Mouse (Mus musculus) lung, adult 2 months (tissue): ENCODE data around the gene Tspan4. TPM values are rescaled to one million over a fixed set of nuclear protein-coding genes. Genes with fewer than 3 reads are reported as not detected.
"Not testable (repeated sequence)": the region's sequence is repeated elsewhere in the genome, so short reads cannot be mapped to it uniquely, and the experiment has no call there.

Experiments
- DNase-seq: peaks from one replicate; pipeline ENCODE4 v3.0.0; 2022
- H3K4me1 ChIP-seq: fragments of 200-500 bp; 2 replicates; pipeline ENCODE4 v1.6.1; 2011; ENCODE audit warnings: low read length; ENCODE audit not compliant: control insufficient read depth, insufficient read depth
- H3K4me3 ChIP-seq: fragments of 200-500 bp; replicated peaks from 2 replicates; pipeline ENCODE3; 2011; ENCODE audit warnings: low read depth, mild to moderate bottlenecking, control low read depth, low read length; ENCODE audit errors: extremely low read depth
- CTCF ChIP-seq: fragments of 200-500 bp; IDR thresholded peaks from 2 replicates; pipeline ENCODE4 v1.5.1; 2011; ENCODE audit warnings: mild to moderate bottlenecking, low read length, control low read depth; ENCODE audit not compliant: insufficient read depth
- POLR2A ChIP-seq: fragments of 200-500 bp; IDR thresholded peaks from 2 replicates; pipeline ENCODE4 v1.6.1; 2011; ENCODE audit warnings: low read depth, mild to moderate bottlenecking, control low read depth, low read length, borderline replicate concordance; ENCODE audit errors: extremely low read depth
- WGBS: fragments of 180-500 bp; shearing (Covaris S2); methylation state at CpG from one replicate; pipeline ENCODE4 v1.1.7; 2018; 5-methylcytosine and 5-hydroxymethylcytosine counted together
- polyA plus RNA-seq: library from polyadenylated mRNA; depleted of rRNA; stranded (reverse); fragments of >200 nt; gene quantifications from 2 replicates; pipeline ENCODE4 v1.2.3, GENCODE M21; 2012

Gene Tspan4
- polyA plus RNA-seq, 1 experiment = 91.1 TPM

DNA sequence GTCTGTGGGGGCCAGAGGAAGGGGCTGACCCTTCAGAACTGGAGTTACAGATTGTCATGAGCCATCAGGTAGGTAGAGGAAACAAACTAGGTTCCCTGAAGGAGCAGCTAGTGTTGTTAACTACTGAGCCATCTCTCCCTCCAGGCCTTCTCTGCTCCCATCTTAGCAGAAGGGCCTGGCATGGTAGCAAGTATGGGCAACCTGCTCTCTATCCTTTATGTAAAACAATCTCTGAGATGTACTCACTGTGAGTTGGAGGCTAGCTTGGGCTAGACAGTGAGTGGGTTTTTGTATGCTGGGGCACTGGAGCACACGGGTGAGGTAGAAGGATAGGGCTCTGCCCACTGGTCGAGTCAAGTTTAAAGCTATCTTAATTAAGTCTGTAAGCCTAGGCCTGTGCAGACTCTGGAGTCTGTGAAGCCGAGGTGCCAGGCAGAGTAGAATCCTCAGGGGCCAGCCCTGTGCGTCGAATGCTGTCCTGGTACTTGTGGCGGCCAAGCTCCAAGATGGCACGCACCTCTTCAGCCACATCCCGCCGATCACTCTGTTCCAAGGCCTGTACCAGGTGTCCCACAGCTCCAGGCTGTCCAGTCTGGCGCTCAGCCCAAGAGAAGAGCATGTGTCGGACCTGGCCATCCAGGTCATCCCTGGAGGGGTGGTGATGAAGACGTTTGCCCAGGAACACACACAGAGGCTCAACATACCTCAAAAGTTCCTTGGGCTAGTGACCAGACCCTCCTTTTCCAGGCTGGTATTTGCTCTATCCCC, 36.7 kb upstream of the Tspan4 start:
- Histone ChIP-seq H3K4me3 (no peak overlapping the region), H3K4me1 (peaks cover 15% of the 10 kb centered on the region)
- no peak for TF ChIP-seq POLR2A
- TF ChIP-seq CTCF = no peak
- WGBS = 93% methylated on average over 12 of the region's 12 CpGs
- no peak for DNase-seq

DNA sequence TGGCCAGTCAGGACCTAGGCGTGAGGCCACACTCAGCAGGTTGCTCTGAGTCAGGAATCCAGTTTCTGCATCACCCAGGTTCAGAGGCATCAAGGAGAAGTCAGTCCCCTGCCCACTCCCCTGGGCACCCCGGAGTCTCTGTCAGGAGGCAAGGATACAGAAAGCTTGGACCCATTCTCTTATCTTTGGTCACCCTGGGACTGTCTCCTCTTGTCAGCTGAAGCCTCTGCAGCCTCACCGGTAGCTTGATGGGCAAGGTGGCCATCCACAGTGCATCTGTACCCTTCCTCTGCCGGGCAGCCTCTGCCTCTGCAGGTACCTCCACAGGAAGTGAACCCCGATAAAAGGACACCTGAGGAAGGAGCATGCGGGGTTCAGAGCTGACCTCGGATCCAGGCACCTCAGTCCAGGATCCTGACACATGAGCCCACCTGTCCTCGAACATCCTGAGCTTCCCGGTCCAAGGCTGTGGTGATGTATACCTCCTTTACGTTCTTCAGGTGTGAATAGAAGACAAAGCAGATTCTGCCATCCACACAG, 35.8 kb upstream of the Tspan4 start:
- H3K4me1 ChIP-seq = peaks cover 18% of the 10 kb centered on the region
- no peak for DNase-seq
- TF ChIP-seq POLR2A (no peak), CTCF (no peak)
- 97% methylated on average over 10 of the region's 10 CpGs for WGBS
- no peak overlapping the region for H3K4me3 ChIP-seq

DNA sequence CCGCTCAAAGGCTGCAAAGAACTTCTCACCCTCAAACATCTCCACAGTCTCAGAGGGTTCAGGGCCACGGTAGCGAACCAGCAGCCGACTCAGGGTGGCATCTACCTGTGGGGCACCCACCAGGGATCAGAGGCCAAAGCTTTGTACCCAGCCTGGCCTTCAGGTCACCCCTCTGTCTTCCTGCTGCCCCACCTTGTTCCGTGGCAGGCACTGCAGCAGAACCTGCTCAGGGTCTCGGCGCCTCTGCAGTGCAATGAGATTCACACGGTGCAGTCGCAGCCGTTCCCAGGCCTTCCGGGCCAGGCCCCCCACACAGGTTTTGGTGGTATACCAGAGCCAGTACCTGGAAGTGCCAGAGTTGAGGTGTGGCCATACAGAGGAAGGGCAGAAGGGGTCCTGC, 35.2 kb upstream of the Tspan4 start:
- TF ChIP-seq CTCF (no peak), POLR2A (no peak)
- H3K4me1 ChIP-seq = peaks cover 15% of the 10 kb centered on the region
- 94% methylated on average over 11 of the region's 11 CpGs for WGBS
- no peak overlapping the region for H3K4me3 ChIP-seq
- DNase-seq = no peak

GRCm38 (mm10) chr7:141440613-141441012, 34.4 kb upstream of the Tspan4 start:
- 25% methylated on average over 6 of the region's 6 CpGs for WGBS
- no peak overlapping the region for H3K4me3 ChIP-seq
- TF ChIP-seq CTCF (peak; percentile 71), POLR2A (no peak)
- DNase-seq = peak; percentile 54
- peaks cover 10% of the 10 kb centered on the region for H3K4me1 ChIP-seq

- Histone ChIP-seq H3K4me1 (peaks cover 8% of the 10 kb centered on the region; the same call in 1 of the 2 replicates), H3K4me3 (no peak overlapping the region)
- 95% methylated on average over 9 of the region's 9 CpGs for WGBS
- DNase-seq = no peak
- no peak for TF ChIP-seq CTCF
- no peak for TF ChIP-seq POLR2A
These were observed 33.6 kb upstream of the Tspan4 start for GRCm38 (mm10) chr7:141441460-141441859.

DNA sequence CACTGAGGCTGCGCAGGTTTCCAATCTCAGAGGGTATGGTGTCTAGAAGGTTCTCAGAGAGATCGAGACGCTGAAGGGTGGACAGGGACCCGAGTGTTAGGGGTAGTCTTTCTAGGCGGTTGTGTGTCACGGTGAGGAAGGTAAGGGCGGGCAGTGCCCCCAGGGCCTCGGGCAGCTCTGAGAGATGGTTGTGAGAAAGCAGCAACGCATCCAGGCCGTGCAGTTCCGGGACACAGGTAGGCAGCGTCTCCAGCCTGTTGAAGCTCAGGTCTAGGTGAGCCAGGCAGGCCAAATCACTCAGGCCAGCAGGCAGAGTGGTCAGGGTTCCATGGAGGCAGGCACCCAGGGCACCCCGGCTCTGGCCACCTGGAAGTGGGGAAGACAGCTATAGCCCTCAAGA, 32.8 kb upstream of the Tspan4 start:
- H3K4me1 ChIP-seq = peaks cover 8% of the 10 kb centered on the region; the same call in 1 of the 2 replicates
- DNase-seq = no peak
- H3K4me3 ChIP-seq = no peak overlapping the region
- TF ChIP-seq POLR2A = no peak
- TF ChIP-seq CTCF = no peak
- WGBS = 94% methylated on average over 13 of the region's 13 CpGs

GRCm38 (mm10) chr7:141443081-141443821, 31.8 kb upstream of the Tspan4 start:
- DNase-seq = no peak
- Histone ChIP-seq H3K4me1 (peaks cover 8% of the 10 kb centered on the region; the same call in 1 of the 2 replicates), H3K4me3 (peak overlapping the region; percentile 52)
- TF ChIP-seq POLR2A (no peak), CTCF (no peak)
- WGBS = 14% methylated on average over 12 of the region's 12 CpGs

DNA sequence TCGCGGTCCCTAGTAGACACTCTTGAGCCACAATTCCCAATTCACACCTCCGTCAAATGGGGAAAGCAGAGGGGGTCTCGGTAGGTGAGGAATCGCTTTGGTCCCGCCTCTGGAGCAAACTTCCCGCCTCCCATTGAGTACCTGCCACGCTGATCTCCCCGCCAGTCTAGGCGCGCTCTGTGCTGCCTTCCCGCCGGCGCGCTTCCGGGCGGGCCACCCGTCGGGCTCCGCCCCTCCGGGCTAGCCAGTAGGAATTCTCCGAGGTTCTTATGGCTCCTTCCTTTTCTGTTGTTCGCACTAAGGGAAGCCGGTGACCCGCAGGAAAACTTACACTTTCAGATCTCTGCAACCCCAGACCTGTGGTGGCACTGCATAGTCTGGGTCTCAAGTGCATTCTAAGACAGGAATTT, 31.2 kb upstream of the Tspan4 start, which contains the start of gene Pidd1:
Gene Pidd1, minus strand, starts transcription at position 198 of the 410 bp plus-strand sequence.
- H3K4me3 ChIP-seq = peak within 1 kb of the TSS; percentile 52
- DNase-seq = peak; percentile 69
- peaks cover 11% of the 10 kb centered on the region; the same call in 1 of the 2 replicates for H3K4me1 ChIP-seq
- peak; percentile 20; the same call in 1 of the 2 replicates for TF ChIP-seq POLR2A
- no peak for TF ChIP-seq CTCF
- WGBS = under 1% methylated on average over 25 of the region's 25 CpGs

- H3K4me3 ChIP-seq, DNase-seq, H3K4me1 ChIP-seq: not testable (repeated sequence)
- 67% methylated on average over 3 of the region's 3 CpGs for WGBS
These were observed 28.7 kb upstream of the Tspan4 start for GRCm38 (mm10) chr7:141446374-141446773.
